Mouse (Mus musculus): ENCODE measurements around the gene Htr1f. TPM values are rescaled to one million over a fixed set of nuclear protein-coding genes. Genes with fewer than 3 reads are reported as not detected.

Gene Htr1f
- 0.05 TPM in 1 of 2 replicates, not detected in the other for polyA plus RNA-seq (2015; fragmentation: Nextera tagmentation; extraction: Ambion mirVana)

GRCm38 (mm10) chr16:65105184-65105931 is at the start of gene Htr1f:
Gene Htr1f, minus strand, starts transcription at chr16:65105854.

Small RNA genes lying within 50 kb of the gene (microRNA-seq; reads per million reads assigned to microRNA genes)
- gene Gm23374: not detected
